Mouse (Mus musculus): Measurements from ENCODE around the gene Arl6ip4.
A peak's percentile ranks its signal among the peaks of the same experiment; 100 is the strongest.

The Arl6ip4 gene

GRCm38 (mm10) chr5:124095077-124095581 lies 20.8 kb upstream of the Arl6ip4 start:
- no peak for DNase-seq (ENCODE audit: low spot score)

GRCm38 (mm10) chr5:124095596-124096232 lies 20.2 kb upstream of the Arl6ip4 start, which contains the start of gene Abcb9:
TSS of gene Abcb9 (minus strand) at chr5:124095798.
- peak; percentile 91 for DNase-seq (ENCODE audit: low spot score)

DNA sequence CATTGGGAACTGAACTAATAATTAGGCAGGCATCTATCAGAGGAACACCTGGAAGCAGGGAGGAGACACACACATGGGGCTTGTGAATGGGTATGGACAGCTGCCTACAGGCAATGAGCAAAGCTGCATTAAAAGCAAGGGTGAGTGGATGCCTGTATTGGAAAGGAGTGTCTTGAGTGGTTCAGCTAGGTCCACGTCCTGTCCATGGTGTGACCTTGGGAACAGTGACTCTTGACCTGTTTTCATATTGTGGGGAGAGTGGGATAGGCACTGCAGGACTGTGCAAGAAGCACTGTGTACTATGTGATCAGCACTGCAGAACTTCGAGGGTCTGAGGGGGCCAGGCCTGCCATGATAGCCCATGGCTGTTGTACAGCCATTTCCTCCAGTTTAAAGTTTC lies 17.0 kb upstream of the Arl6ip4 start:
- no peak for DNase-seq (ENCODE audit: low spot score)

- DNase-seq (ENCODE audit: low spot score): no peak
Observed at GRCm38 (mm10) chr5:124100128-124101044, 15.5 kb upstream of the Arl6ip4 start.

GRCm38 (mm10) chr5:124102326-124102725 lies 13.6 kb upstream of the Arl6ip4 start:
- DNase-seq (ENCODE audit: low spot score): no peak

DNA sequence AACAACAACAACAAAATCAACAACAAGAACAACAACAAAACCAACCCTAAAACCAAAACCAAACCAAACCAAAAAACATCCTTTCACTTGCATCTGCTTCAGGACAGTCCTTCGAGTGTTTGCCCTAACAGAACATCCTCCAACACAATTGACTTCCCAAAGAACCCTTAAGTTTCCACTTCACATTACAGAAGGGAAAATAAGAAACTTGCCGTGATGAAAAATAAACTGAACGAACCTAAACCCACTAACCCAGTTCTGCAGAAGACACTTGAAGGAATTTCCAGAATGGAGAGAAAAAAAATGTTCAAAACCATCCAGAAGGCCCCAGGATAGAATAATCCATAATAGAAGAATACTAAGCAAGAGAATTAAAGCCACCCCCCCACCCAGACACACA lies 12.9 kb upstream of the Arl6ip4 start:
- no peak for DNase-seq (ENCODE audit: low spot score)

DNA sequence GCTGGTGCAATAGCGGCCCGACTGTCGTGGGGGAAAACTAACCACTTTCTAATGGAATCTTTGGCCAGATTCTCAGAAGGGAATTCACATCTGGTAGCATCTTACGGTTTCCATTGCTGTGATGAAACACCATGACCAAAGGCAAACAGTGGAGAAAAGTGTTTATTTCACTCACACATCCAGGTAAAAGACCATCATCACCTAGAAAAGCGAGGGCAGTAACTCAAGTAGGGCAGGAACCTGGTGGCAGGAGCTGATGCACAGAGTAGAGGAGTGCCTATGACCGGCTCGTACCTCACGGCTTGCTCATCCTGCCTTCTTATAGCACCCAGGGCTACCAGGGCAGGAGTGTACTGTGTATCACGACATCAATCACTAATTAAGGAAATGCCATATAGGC lies 12.3 kb upstream of the Arl6ip4 start:
- no peak for DNase-seq (ENCODE audit: low spot score)

- no peak for DNase-seq (ENCODE audit: low spot score)
Observed at GRCm38 (mm10) chr5:124111077-124111741, 4.7 kb upstream of the Arl6ip4 start.

GRCm38 (mm10) chr5:124111742-124112497 lies 4.0 kb upstream of the Arl6ip4 start, which contains the start of gene Ogfod2:
TSS of gene Ogfod2 (plus strand) at chr5:124112297.
- DNase-seq (ENCODE audit: low spot score): peak; percentile 92

GRCm38 (mm10) chr5:124112531-124112930 lies 3.4 kb upstream of the Arl6ip4 start:
- peak; percentile 30 for DNase-seq (ENCODE audit: low spot score)

DNA sequence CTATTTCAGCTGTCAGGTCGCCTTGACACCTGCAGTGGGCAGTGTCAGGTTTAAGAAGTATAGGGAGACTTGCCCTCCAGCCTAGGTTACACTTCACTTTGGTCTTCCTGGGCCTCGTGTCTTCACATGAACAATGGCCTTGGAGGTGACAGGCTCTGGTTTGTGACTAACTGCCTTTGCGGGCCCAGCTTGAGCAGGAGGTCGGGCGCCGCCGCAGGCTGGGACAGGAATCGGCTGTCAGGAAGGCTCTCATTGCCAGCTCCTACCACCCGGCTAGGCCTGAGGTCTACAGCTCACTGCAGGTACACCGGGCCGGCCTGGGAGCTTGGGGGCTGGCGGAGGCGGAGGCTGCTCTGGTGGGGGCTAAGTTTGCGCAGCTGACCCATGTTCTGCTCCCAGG lies 2.9 kb upstream of the Arl6ip4 start:
- peak; percentile 36 for DNase-seq (ENCODE audit: low spot score)

GRCm38 (mm10) chr5:124114276-124115025 lies 1.4 kb upstream of the Arl6ip4 start:
- DNase-seq (ENCODE audit: low spot score): no peak

DNA sequence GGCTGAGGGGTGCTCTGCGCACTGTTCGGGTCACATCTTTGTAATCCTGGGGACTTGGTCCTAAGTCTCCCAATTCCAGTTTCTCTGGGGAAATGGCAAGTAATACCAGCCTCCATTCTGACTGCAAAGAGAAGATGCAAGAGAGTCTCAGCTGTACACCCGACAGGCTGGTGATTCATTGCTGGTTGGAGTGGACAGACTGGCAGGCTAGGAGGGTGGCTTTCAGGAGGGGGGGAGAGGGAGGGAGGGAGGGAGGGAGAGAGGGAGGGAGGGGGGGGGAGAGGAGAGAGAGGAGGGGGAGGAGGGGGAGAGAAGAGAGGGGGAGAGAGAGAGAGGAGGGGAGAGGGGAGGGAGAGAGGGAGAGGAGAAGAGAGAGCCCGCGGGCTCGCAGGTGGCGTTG lies 358 bp upstream of the Arl6ip4 start:
- DNase-seq (ENCODE audit: low spot score): no peak

- no peak for DNase-seq (ENCODE audit: low spot score)
Observed at GRCm38 (mm10) chr5:124119204-124119603, 3.3 kb downstream of the Arl6ip4 start.

DNA sequence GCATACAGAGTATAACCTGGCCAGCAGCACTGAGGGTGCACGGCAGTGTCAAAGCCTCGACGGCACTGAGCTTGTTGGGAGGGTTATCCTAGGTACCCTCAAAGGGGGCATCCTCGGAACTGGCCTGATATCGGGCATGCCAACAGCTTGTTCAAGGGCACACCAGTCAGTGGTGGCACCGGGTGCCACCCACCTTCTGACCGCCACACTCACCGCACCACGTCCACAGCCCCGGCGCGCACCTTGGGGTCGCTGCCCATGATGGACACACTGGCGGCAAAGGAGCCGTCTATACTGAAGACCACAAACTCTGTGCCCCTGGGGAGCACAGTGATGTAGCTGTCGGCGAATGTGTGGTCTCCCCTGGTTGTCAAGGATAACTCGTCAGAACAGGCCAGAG lies 6.5 kb downstream of the Arl6ip4 start:
- no peak for DNase-seq (ENCODE audit: low spot score)

DNA sequence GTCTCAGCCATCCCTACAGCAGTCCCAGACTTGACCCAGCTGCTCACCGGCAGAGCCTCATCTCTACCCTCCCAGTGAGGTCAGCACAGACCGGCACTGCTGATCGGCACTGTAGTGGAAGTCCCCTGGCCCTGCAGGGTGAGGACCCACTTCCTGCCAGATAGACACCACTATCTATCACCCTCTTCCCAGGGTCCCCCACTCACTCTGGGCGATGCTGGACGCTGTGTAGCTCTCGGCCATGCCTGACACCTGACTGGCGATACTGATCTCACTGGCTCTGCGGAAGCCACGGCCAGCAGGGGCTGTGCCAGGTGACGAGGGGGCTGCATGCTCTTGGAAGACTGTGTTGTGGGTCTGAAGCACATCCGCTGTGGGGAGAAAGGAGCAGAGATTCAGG lies 9.2 kb downstream of the Arl6ip4 start:
- no peak for DNase-seq (ENCODE audit: low spot score)

DNA sequence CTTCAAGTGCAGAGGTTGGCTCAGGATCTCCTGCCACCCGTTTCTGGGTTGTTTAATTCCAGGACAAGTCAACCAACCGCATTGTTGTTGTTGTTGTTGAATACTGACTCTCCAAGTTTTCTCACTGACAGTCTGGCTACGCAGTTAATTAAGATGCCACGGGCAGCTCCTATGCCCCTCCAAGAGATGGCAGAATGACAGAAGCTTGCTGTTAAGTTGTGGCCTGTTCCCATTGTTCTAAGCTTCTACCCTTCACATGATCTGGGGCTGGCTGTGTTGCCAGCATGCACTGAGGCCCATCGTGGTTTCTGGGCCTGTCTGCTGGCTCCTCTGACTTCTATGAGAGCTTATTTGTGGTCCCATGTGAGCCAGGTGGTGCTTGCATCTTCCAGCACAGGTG lies 18.4 kb downstream of the Arl6ip4 start:
- DNase-seq (ENCODE audit: low spot score): no peak

DNA sequence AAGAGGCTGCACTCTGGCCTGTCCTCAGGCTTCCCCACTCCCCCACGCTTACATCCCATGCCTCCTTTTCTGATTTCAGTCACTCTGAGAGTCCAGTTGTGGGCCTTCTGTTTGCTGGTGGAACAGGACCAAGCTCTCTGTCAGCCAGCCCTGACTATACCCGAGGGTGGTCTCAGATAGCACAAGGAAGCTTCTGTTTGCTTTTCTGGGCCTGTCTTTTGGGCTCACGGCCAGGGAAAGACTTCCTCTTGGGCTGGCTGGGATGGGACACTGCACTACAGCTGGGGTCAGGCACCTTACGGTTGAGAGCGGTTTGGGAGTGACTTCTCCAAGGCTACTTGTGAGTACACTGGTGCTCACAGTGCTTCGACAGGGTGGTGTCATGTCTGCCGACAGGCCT lies 22.2 kb downstream of the Arl6ip4 start:
- DNase-seq (ENCODE audit: low spot score): no peak

- no peak for DNase-seq (ENCODE audit: low spot score)
Observed at GRCm38 (mm10) chr5:124149028-124149427, 33.1 kb downstream of the Arl6ip4 start.

- DNase-seq (ENCODE audit: low spot score): no peak
Observed at GRCm38 (mm10) chr5:124150895-124151294, 35.0 kb downstream of the Arl6ip4 start.

- DNase-seq (ENCODE audit: low spot score): no peak
Observed at GRCm38 (mm10) chr5:124152734-124153133, 36.8 kb downstream of the Arl6ip4 start.
